Mouse (Mus musculus): ENCODE data around the gene Smap2. TPM values are rescaled to one million over a fixed set of nuclear protein-coding genes. Genes with fewer than 3 reads are reported as not detected.

Gene Smap2
- total RNA-seq, 2 experiments from 2014 or later, result 124 to 128 TPM

Small RNA genes lying within 50 kb of the gene (microRNA-seq; reads per million reads assigned to microRNA genes)
- gene Mir7015, result 1.2 reads per million

Other genes starting within 250 kb of the Smap2 start
- gene Nfyc, start 185.7 kb downstream of the Smap2 start, total RNA-seq (2021), result 10 to 100 TPM; 43.1 to 55.8 TPM
- 10 to 100 TPM; 74.4 to 75.8 TPM for gene Rims3, start 162.4 kb downstream of the Smap2 start, total RNA-seq (2021)
- 10 to 100 TPM; 20.3 to 23.0 TPM for gene Exo5, start 92.2 kb downstream of the Smap2 start, total RNA-seq (2021)
- gene Zfp69, start 65.5 kb downstream of the Smap2 start, total RNA-seq (2021), result 1 to 10 TPM; 4.0 to 4.1 TPM
- gene Col9a2, start 22.1 kb upstream of the Smap2 start, total RNA-seq (2021), result 10 to 100 TPM; 11.0 to 12.1 TPM
- gene Zmpste24, start 81.0 kb upstream of the Smap2 start, total RNA-seq (2021), result 10 to 100 TPM; 19.5 TPM
- not detected for gene Tmco2, start 92.0 kb upstream of the Smap2 start, total RNA-seq (2021)
- gene Rlf, start 197.8 kb upstream of the Smap2 start, total RNA-seq (2021), result 10 to 100 TPM; 35.8 to 36.2 TPM